ENCODE assay signal across 10 mouse cellular contexts in genomic region chr7:121289737-121290136, GRCm38 (mm10).
"Had no signal": no experiment of that assay in that cellular context is flagged by ENCODE, and none has a peak within 500 bp of the region (broad histone marks: within the 10 kb centered on the region; RNA-seq: fewer than 3 reads in every experiment).

No protein-coding gene starts in this region.

- DNase-seq: kidney, adult 18-20 months; kidney, adult 9 months; kidney, postnatal 14 days; kidney, postnatal 4 days; lung, adult 18-20 months; lung, postnatal 10 days; lung, postnatal 36 days; retina, postnatal 1 day; spleen, adult 18-20 months; thymus, postnatal 25 days had no signal
